In genomic region chr19:53596723-53597474, GRCm38 (mm10) we compare ENCODE assay signal across 26 mouse cellular contexts. TPM values are rescaled to one million over a fixed set of nuclear protein-coding genes. Genes with fewer than 3 reads are reported as not detected.
DNase-seq lines count a peak whose midpoint lies in the region; ATAC-seq and TF ChIP-seq lines count a peak whose summit lies in the region.
"Had no signal": no experiment of that assay in that cellular context is flagged by ENCODE, and none has a peak within 500 bp of the region (broad histone marks: within the 10 kb centered on the region; RNA-seq: fewer than 3 reads in every experiment).

No protein-coding gene starts in this region.

- no peak overlapping the region for H3K27ac ChIP-seq in midbrain, embryonic 11.5 days (ENCODE audit: low read depth, low read length)
- H3K27ac ChIP-seq in midbrain, embryonic 16.5 days (ENCODE audit: low read length), result no peak overlapping the region
- H3K27ac ChIP-seq in MEL (ENCODE audit: control insufficient read depth, low read depth, low read length), result no peak overlapping the region
- H3K27ac ChIP-seq: forebrain, embryonic 10.5 days; heart, adult 2 months; heart, embryonic 10.5 days; hindbrain, embryonic 12.5 days; hindbrain, embryonic 15.5 days had no signal

- DNase-seq in embryo, embryonic 10 days (ENCODE audit: low spot score), result peak; percentile 12
- DNase-seq in embryo, embryonic 9.5 days (ENCODE audit: extremely low spot score), result no peak
- peak; percentile 72 for DNase-seq in midbrain, embryonic 11.5 days (ENCODE audit: low spot score, missing footprints)
- peak; percentile 32 for DNase-seq in MEL (ENCODE audit: low read depth, low spot score)
- no peak for DNase-seq in adrenal gland, adult 8-10 months
- no peak for DNase-seq in T-cell, adult 2 months (ENCODE audit: low spot score)
- no peak for DNase-seq in lung, postnatal 10 days
- DNase-seq: adrenal gland, adult 2 months; adrenal gland, postnatal 25 days; B cell, adult 2 months; cerebellum, adult 11-12 months; cerebellum, adult 8-10 months; cerebellum, postnatal 10 days; cerebellum, postnatal 36 days; forebrain, postnatal 0 days; gastrocnemius, postnatal 25 days; heart, adult 2 months; kidney, adult 2 months had no signal

- no peak for ATAC-seq in midbrain, embryonic 11.5 days (ENCODE audit: low FRiP score)
- no peak for ATAC-seq in midbrain, embryonic 16.5 days
- ATAC-seq: forebrain, embryonic 14.5 days; forebrain, postnatal 0 days; intestine, postnatal 0 days had no signal

- 61% methylated on average over 7 of the region's 7 CpGs for WGBS in midbrain, embryonic 11.5 days
- 58% methylated on average over 7 of the region's 7 CpGs for WGBS in midbrain, embryonic 16.5 days

- peaks cover 19% of the 10 kb centered on the region for H3K79me2 ChIP-seq in MEL (ENCODE audit: control insufficient read depth, insufficient read depth, low read length, poor library complexity)

- no peak for TF ChIP-seq EP300 in MEL (IDR thresholded peaks at IDR 0.05; ENCODE audit: low read depth in 1 of 2, low read length in 2 of 2)

- no peaks in the 10 kb centered on the region for H3K9me3 ChIP-seq in midbrain, embryonic 11.5 days (ENCODE audit: control insufficient read depth, low read length)
- no peaks in the 10 kb centered on the region for H3K9me3 ChIP-seq in midbrain, embryonic 16.5 days (replicated peaks; ENCODE audit: control insufficient read depth, low read length, poor library complexity, severe bottlenecking)
- H3K9me3 ChIP-seq in MEL (replicated peaks; ENCODE audit: insufficient read depth, low read length), result no peaks in the 10 kb centered on the region
- H3K9me3 ChIP-seq: G1E; heart, embryonic 10.5 days; hindbrain, embryonic 12.5 days; hindbrain, embryonic 15.5 days had no signal

- H3K4me1 ChIP-seq in midbrain, embryonic 11.5 days (ENCODE audit: control insufficient read depth, insufficient read depth, low read length), result peaks cover 7% of the 10 kb centered on the region
- peaks cover 6% of the 10 kb centered on the region for H3K4me1 ChIP-seq in midbrain, embryonic 16.5 days (ENCODE audit: control insufficient read depth, insufficient read depth, low read length)
- H3K4me1 ChIP-seq in MEL (ENCODE audit: control insufficient read depth in 1 of 2, insufficient read depth in 2 of 2, low read length in 2 of 2), result peaks cover 6 to 19% of the 10 kb centered on the region in 2 experiments

- no peak overlapping the region for H3K9ac ChIP-seq in midbrain, embryonic 11.5 days (ENCODE audit: low read length)
- no peak overlapping the region for H3K9ac ChIP-seq in midbrain, embryonic 16.5 days (ENCODE audit: low read depth, low read length)
- no peak overlapping the region for H3K9ac ChIP-seq in MEL (ENCODE audit: control insufficient read depth, low read depth, low read length, poor library complexity, severe bottlenecking)
- H3K9ac ChIP-seq: forebrain, postnatal 0 days; hindbrain, embryonic 12.5 days; hindbrain, embryonic 15.5 days had no signal

- no peak for TF ChIP-seq POLR2A in MEL (IDR thresholded peaks at IDR 0.05; ENCODE audit: control insufficient read depth in 1 of 2, insufficient read depth in 1 of 2, low read depth in 1 of 2, low read length in 2 of 2, poor library complexity in 1 of 2)

- H3K4me2 ChIP-seq in midbrain, embryonic 11.5 days, result no peak overlapping the region
- no peak overlapping the region for H3K4me2 ChIP-seq in midbrain, embryonic 16.5 days (ENCODE audit: low read length)
- H3K4me2 ChIP-seq: hindbrain, embryonic 12.5 days; hindbrain, embryonic 15.5 days had no signal

- H3K4me3 ChIP-seq in midbrain, embryonic 11.5 days (ENCODE audit: low read depth, low read length), result no peak overlapping the region
- H3K4me3 ChIP-seq in midbrain, embryonic 16.5 days (ENCODE audit: low read depth, low read length), result no peak overlapping the region
- no peak overlapping the region for H3K4me3 ChIP-seq in MEL (ENCODE audit: control insufficient read depth in 1 of 2, insufficient read depth in 1 of 2, low read depth in 2 of 2, low read length in 2 of 2)
- H3K4me3 ChIP-seq: forebrain, embryonic 10.5 days; heart, adult 2 months; heart, embryonic 10.5 days; hindbrain, embryonic 12.5 days; hindbrain, embryonic 15.5 days had no signal

- no peak for TF ChIP-seq RAD21 in MEL (IDR thresholded peaks at IDR 0.05; ENCODE audit: low read depth, low read length)

- TF ChIP-seq CTCF in MEL (IDR thresholded peaks at IDR 0.05 in 2 of 3, conservative IDR thresholded peaks at IDR 0.05 in 1 of 3; ENCODE audit: control insufficient read depth in 1 of 3, insufficient read depth in 1 of 3, low read depth in 2 of 3, low read length in 3 of 3, poor library complexity in 1 of 3, severe bottlenecking in 1 of 3), result no peak

- no peaks in the 10 kb centered on the region for H3K36me3 ChIP-seq in midbrain, embryonic 11.5 days (ENCODE audit: control insufficient read depth, insufficient read depth, low read length)
- H3K36me3 ChIP-seq in midbrain, embryonic 16.5 days (ENCODE audit: control insufficient read depth, insufficient read depth, low read length), result no peaks in the 10 kb centered on the region
- peaks cover 2 to 18% of the 10 kb centered on the region in 2 experiments; a peak in 3 of 4 replicates for H3K36me3 ChIP-seq in MEL (ENCODE audit: control insufficient read depth in 1 of 2, insufficient read depth in 2 of 2, low read length in 2 of 2)
- H3K36me3 ChIP-seq: heart, embryonic 10.5 days; hindbrain, embryonic 12.5 days; hindbrain, embryonic 15.5 days had no signal

- no peaks in the 10 kb centered on the region for H3K27me3 ChIP-seq in midbrain, embryonic 11.5 days (ENCODE audit: control insufficient read depth, insufficient read depth, low read length)
- no peaks in the 10 kb centered on the region for H3K27me3 ChIP-seq in midbrain, embryonic 16.5 days (ENCODE audit: control insufficient read depth, insufficient read depth, low read depth, low read length)
- peaks cover 0 to 2% of the 10 kb centered on the region in 2 experiments; a peak in 1 of 4 replicates for H3K27me3 ChIP-seq in MEL (ENCODE audit: control insufficient read depth in 1 of 2, insufficient read depth in 2 of 2, low read length in 2 of 2)
- H3K27me3 ChIP-seq: hindbrain, embryonic 12.5 days; hindbrain, embryonic 15.5 days had no signal

TF ChIP-seq in MEL, 35 proteins besides CTCF, POLR2A, EP300 and RAD21:
- TF ChIP-seq RCOR1 (IDR thresholded peaks at IDR 0.05; ENCODE audit: low read depth, low read length) (no peak), NELFE (IDR thresholded peaks at IDR 0.05; ENCODE audit: low read depth, low read length) (0 out of 2 replicates have a peak, but pooled peaks have one; percentile 26), POLR2AphosphoS2 (IDR thresholded peaks at IDR 0.05; ENCODE audit: low read length) (no peak)

RNA-seq across cellular contexts. Expression of gene Smc3, which starts 3.3 kb away (rescaled TPM):
- polyA plus RNA-seq in midbrain, embryonic 11.5 days (2014; fragmentation: Nextera tagmentation; extraction: Ambion mirVana), result 95.1 and 102 TPM in 2 replicates
- 55.9 and 66.5 TPM in 2 replicates for polyA plus RNA-seq in midbrain, embryonic 16.5 days (2015; fragmentation: Nextera tagmentation; extraction: Ambion mirVana)
- total RNA-seq in MEL (2012; rRNA removed), result 100 and 109 TPM in 2 replicates
- 100 to 1,000 TPM; 118 to 129 TPM for polyA plus RNA-seq in MEL (2012; ENCODE audit: insufficient read depth in 1 of 2, insufficient read length in 2 of 2, low read depth in 1 of 2, low replicate concordance in 2 of 2, missing spikeins in 1 of 2)
- 10 to 100 TPM; 28.7 to 41.8 (median 33.2) TPM for total RNA-seq in adrenal gland, adult 8-10 months (2022)

RNA-seq across cellular contexts. Expression of gene Nutf2-ps1, which starts 8.0 kb away (rescaled TPM):
- polyA plus RNA-seq in midbrain, embryonic 11.5 days (2014; fragmentation: Nextera tagmentation; extraction: Ambion mirVana), result 516 and 544 TPM in 2 replicates
- 212 and 234 TPM in 2 replicates for polyA plus RNA-seq in midbrain, embryonic 16.5 days (2015; fragmentation: Nextera tagmentation; extraction: Ambion mirVana)
- total RNA-seq in MEL (2012; rRNA removed), result 35.8 and 53.1 TPM in 2 replicates
- 100 to 1,000 TPM in 1 of 2 experiments, not detected in 1; 398 TPM for polyA plus RNA-seq in MEL (2012; ENCODE audit: insufficient read depth in 1 of 2, insufficient read length in 2 of 2, low read depth in 1 of 2, low replicate concordance in 2 of 2, missing spikeins in 1 of 2)
- 10 to 100 TPM; 64.7 to 85.3 (median 72.1) TPM for total RNA-seq in adrenal gland, adult 8-10 months (2022)

Comparison
In these comparisons a context has a peak if more than half of its experiments do, and no peak if none do; other contexts are left out.
1. DNase-seq: peak in embryo, embryonic 10 days (single experiment), midbrain, embryonic 11.5 days (single experiment) and MEL (single experiment); none in embryo, embryonic 9.5 days (single experiment), adrenal gland, adult 8-10 months (single experiment), T-cell, adult 2 months (single experiment) and lung, postnatal 10 days (single experiment).